ENCODE assay signal across 21 mouse cellular contexts in genomic region chr5:129952143-129952542, GRCm38 (mm10). TPM values are rescaled to one million over a fixed set of nuclear protein-coding genes. Genes with fewer than 3 reads are reported as not detected.
"Had no signal": no experiment of that assay in that cellular context is flagged by ENCODE, and none has a peak within 500 bp of the region (broad histone marks: within the 10 kb centered on the region; RNA-seq: fewer than 3 reads in every experiment).

No protein-coding gene starts in this region.

- H3K4me2 ChIP-seq: lung, embryonic 14.5 days; midbrain, embryonic 12.5 days; neural tube, embryonic 13.5 days; neural tube, embryonic 15.5 days had no signal

- H3K4me1 ChIP-seq: midbrain, embryonic 12.5 days; neural tube, embryonic 13.5 days; neural tube, embryonic 15.5 days had no signal

- H3K9me3 ChIP-seq: midbrain, embryonic 12.5 days; neural tube, embryonic 13.5 days; neural tube, embryonic 15.5 days had no signal

- H3K4me3 ChIP-seq: midbrain, embryonic 12.5 days; myocyte; neural tube, embryonic 13.5 days; neural tube, embryonic 15.5 days had no signal

- H3K36me3 ChIP-seq: midbrain, embryonic 12.5 days; neural tube, embryonic 13.5 days; neural tube, embryonic 15.5 days had no signal

- H3K9ac ChIP-seq: lung, embryonic 14.5 days; midbrain, embryonic 12.5 days; neural tube, embryonic 13.5 days; neural tube, embryonic 15.5 days had no signal

- DNase-seq: lung, adult 18-20 months; lung, embryonic 14.5 days; lung, postnatal 10 days; lung, postnatal 4 days; midbrain, embryonic 14.5 days; retina, postnatal 1 day; right cerebral cortex, adult 18-20 months; right cerebral cortex, postnatal 25 days; right cerebral cortex, postnatal 4 days; spleen, adult 18-20 months; thymus, adult 18-20 months; thymus, postnatal 14 days; thymus, postnatal 36 days had no signal

- ATAC-seq: midbrain, embryonic 16.5 days had no signal

- H3K27ac ChIP-seq: midbrain, embryonic 12.5 days; neural tube, embryonic 13.5 days; neural tube, embryonic 15.5 days had no signal

- H3K27me3 ChIP-seq: midbrain, embryonic 12.5 days; neural tube, embryonic 13.5 days; neural tube, embryonic 15.5 days had no signal

RNA-seq across cellular contexts. Expression of gene Phkg1, which starts 53.8 kb away (rescaled TPM):
- total RNA-seq: megakaryocyte, adult 5-6 weeks had no signal
- polyA plus RNA-seq: neural tube, embryonic 11.5 days; stomach, embryonic 14.5 days had no signal

RNA-seq across cellular contexts. Expression of gene Zbed5, which starts 56.6 kb away (rescaled TPM):
- total RNA-seq: megakaryocyte, adult 5-6 weeks had no signal
